In the genomic region with DNA sequence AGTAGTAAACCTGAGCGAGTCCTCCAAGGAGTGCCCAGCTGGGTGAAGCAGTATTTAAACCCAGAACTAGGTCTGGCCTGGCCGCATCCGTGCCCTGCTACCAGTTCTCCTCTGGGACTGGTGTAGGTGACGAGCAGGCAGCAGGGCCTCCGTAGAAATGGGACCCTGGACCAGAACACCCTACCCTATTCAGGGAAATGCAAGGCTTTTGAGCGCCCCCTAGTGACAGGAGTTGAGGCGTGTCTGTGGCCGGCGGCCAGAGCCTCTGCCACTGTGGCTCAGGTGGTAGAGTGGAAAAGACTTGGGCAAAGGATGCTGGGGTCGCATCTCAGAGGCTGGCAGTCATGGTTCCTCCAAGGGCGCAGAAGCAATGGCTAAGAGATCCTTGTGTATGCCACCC, we compare ENCODE assay signal across 8 mouse cellular contexts.
DNase-seq lines count a peak whose midpoint lies in the region; ATAC-seq and TF ChIP-seq lines count a peak whose summit lies in the region.

No protein-coding gene starts in this region.

- no peak overlapping the region for H3K4me3 ChIP-seq in cerebellum, adult 2 months (replicated peaks; ENCODE audit: insufficient read depth, low read depth, low read length)
- H3K4me3 ChIP-seq in forebrain, postnatal 0 days (ENCODE audit: low read depth, low read length) = no peak overlapping the region
- H3K4me3 ChIP-seq in kidney, adult 2 months (ENCODE audit: insufficient read depth, low read depth, low read length) = no peak overlapping the region
- H3K4me3 ChIP-seq in lung, adult 2 months (replicated peaks; ENCODE audit: extremely low read depth, low read depth, low read length) = no peak overlapping the region

- TF ChIP-seq CTCF in cerebellum, adult 2 months (IDR thresholded peaks at IDR 0.05; ENCODE audit: borderline replicate concordance, insufficient read depth, low read depth, low read length) = peak; percentile 84
- peak; percentile 84 for TF ChIP-seq CTCF in forebrain, postnatal 0 days (IDR thresholded peaks at IDR 0.05; ENCODE audit: low read depth)
- peak; percentile 74 for TF ChIP-seq CTCF in kidney, adult 2 months (conservative IDR thresholded peaks at IDR 0.05; ENCODE audit: insufficient read depth, insufficient read length, low read depth, low read length)
- peak; percentile 62 for TF ChIP-seq CTCF in lung, adult 2 months (IDR thresholded peaks at IDR 0.05; ENCODE audit: insufficient read depth, low read length)

- no peak overlapping the region for H3K27ac ChIP-seq in cerebellum, adult 2 months (ENCODE audit: insufficient read depth, low read length)
- no peak overlapping the region for H3K27ac ChIP-seq in forebrain, postnatal 0 days (ENCODE audit: low read depth, low read length)
- H3K27ac ChIP-seq in kidney, adult 2 months (ENCODE audit: insufficient read depth, low read depth, low read length) = no peak overlapping the region

- ATAC-seq in forebrain, postnatal 0 days = peak; percentile 70; the same call in 1 of the 2 replicates
- ATAC-seq in monocyte, adult 5-6 weeks (replicated peaks; ENCODE audit: insufficient number of reproducible peaks, low FRiP score, low TSS enrichment, poor library complexity, severe bottlenecking) = no peak

- H3K9ac ChIP-seq in forebrain, postnatal 0 days = no peak overlapping the region

- H3K36me3 ChIP-seq in forebrain, postnatal 0 days (ENCODE audit: insufficient read depth) = peaks cover 40% of the 10 kb centered on the region
- H3K36me3 ChIP-seq in kidney, adult 2 months (ENCODE audit: control insufficient read depth, insufficient read depth, low read length) = no peaks in the 10 kb centered on the region; the same call in 1 of the 2 replicates

- TF ChIP-seq POLR2A in cerebellum, adult 2 months (IDR thresholded peaks at IDR 0.05; ENCODE audit: borderline replicate concordance, insufficient read depth, low read length) = no peak
- no peak for TF ChIP-seq POLR2A in kidney, adult 2 months (IDR thresholded peaks at IDR 0.05; ENCODE audit: low read depth, low read length)
- no peak for TF ChIP-seq POLR2A in lung, adult 2 months (IDR thresholded peaks at IDR 0.05; ENCODE audit: borderline replicate concordance, extremely low read depth, low read depth, low read length)

- H3K4me2 ChIP-seq in forebrain, postnatal 0 days (ENCODE audit: low read depth) = no peak overlapping the region

- H3K4me1 ChIP-seq in cerebellum, adult 2 months (ENCODE audit: control insufficient read depth, insufficient read depth, low read length) = no peaks in the 10 kb centered on the region
- H3K4me1 ChIP-seq in forebrain, postnatal 0 days (ENCODE audit: insufficient read depth) = no peaks in the 10 kb centered on the region
- no peaks in the 10 kb centered on the region for H3K4me1 ChIP-seq in kidney, adult 2 months (ENCODE audit: control insufficient read depth, insufficient read depth, low read length)
- H3K4me1 ChIP-seq in lung, adult 2 months (ENCODE audit: control insufficient read depth, insufficient read depth, low read length) = no peaks in the 10 kb centered on the region

- WGBS in cerebellum, adult 2 months = 22% methylated on average over 11 of the region's 11 CpGs
- WGBS in forebrain, postnatal 0 days = 36% methylated on average over 11 of the region's 11 CpGs
- WGBS in kidney, adult 2 months = 43% methylated on average over 11 of the region's 11 CpGs
- 43% methylated on average over 11 of the region's 11 CpGs for whole genome bisulfite sequencing in lung, adult 2 months

- no peaks in the 10 kb centered on the region for H3K27me3 ChIP-seq in cerebellum, adult 2 months (ENCODE audit: control insufficient read depth, insufficient read depth, low read length)
- H3K27me3 ChIP-seq in forebrain, postnatal 0 days (ENCODE audit: insufficient read depth, low read length) = no peaks in the 10 kb centered on the region
- H3K27me3 ChIP-seq in kidney, adult 2 months (replicated peaks; ENCODE audit: control insufficient read depth, insufficient read depth, low read length) = no peaks in the 10 kb centered on the region

- peak; percentile 52 for DNase-seq in urinary bladder, postnatal 25 days (ENCODE audit: low spot score)
- DNase-seq in urinary bladder, adult 2 months (ENCODE audit: low spot score) = no peak
- peak; percentile 73 to 84 for DNase-seq in cerebellum, adult 2 months
- DNase-seq in forebrain, postnatal 0 days = peak; percentile 82
- DNase-seq in kidney, adult 2 months = peak; percentile 52
- DNase-seq in lung, adult 2 months = peak; percentile 38
- DNase-seq in retina, adult 2 months (ENCODE audit: low read depth, low spot score) = peak; percentile 44

- H3K9me3 ChIP-seq in forebrain, postnatal 0 days (ENCODE audit: low read length) = no peaks in the 10 kb centered on the region
